Mouse (Mus musculus) C2C12 (cell line): Measurements from ENCODE around the gene G6pc. TPM values are rescaled to one million over a fixed set of nuclear protein-coding genes. Genes with fewer than 3 reads are reported as not detected.
"Not testable (repeated sequence)": the region's sequence is repeated elsewhere in the genome, so short reads cannot be mapped to it uniquely, and the experiment has no call there.

ENCODE experiments used
- H3K27me3 ChIP-seq: one replicate; pipeline ENCODE4 v1.6.1; 2011; ENCODE audit not compliant: control insufficient read depth, insufficient read depth, insufficient read length
- H3K36me3 ChIP-seq: one replicate; pipeline ENCODE4 v1.6.1; 2011; ENCODE audit not compliant: control insufficient read depth, insufficient read depth
- H3K4me3 ChIP-seq: one replicate; pipeline ENCODE4 v1.5.1; 2011; ENCODE audit warnings: mild to moderate bottlenecking, control low read depth; ENCODE audit not compliant: poor library complexity, insufficient read depth, severe bottlenecking
- H3K79me2 ChIP-seq: one replicate; pipeline ENCODE4 v1.6.1; 2011; ENCODE audit not compliant: control insufficient read depth, insufficient read depth
- H3K79me3 ChIP-seq: one replicate; pipeline ENCODE4 v1.6.1; 2011; ENCODE audit warnings: low read depth, control low read depth
- H3ac ChIP-seq: one replicate; pipeline ENCODE3; 2011; ENCODE audit warnings: low read depth; ENCODE audit not compliant: control insufficient read depth, insufficient read length
- CEBPB ChIP-seq: IDR thresholded peaks from one replicate; pipeline ENCODE4 v1.6.1; 2011; ENCODE audit warnings: low read depth, mild to moderate bottlenecking, control low read depth, moderate library complexity
- CTCF ChIP-seq: IDR thresholded peaks from one replicate; pipeline ENCODE4 v1.5.1; 2011; ENCODE audit not compliant: control insufficient read depth, insufficient read depth, insufficient read length
- FOSL1 ChIP-seq: IDR thresholded peaks from one replicate; pipeline ENCODE4 v1.8.0; 2011; ENCODE audit warnings: mild to moderate bottlenecking, low read length; ENCODE audit not compliant: poor library complexity, insufficient read depth, severe bottlenecking
- MAX ChIP-seq: IDR thresholded peaks from one replicate; pipeline ENCODE4 v1.6.1; 2011; ENCODE audit warnings: mild to moderate bottlenecking, control low read depth
- MYOD1 ChIP-seq: IDR thresholded peaks from one replicate; pipeline ENCODE4 v1.6.1; 2011; ENCODE audit warnings: low read depth; ENCODE audit not compliant: control insufficient read depth, insufficient read length
- MYOG ChIP-seq: IDR thresholded peaks from one replicate; pipeline ENCODE4 v1.6.1; 2011; ENCODE audit not compliant: control insufficient read depth, insufficient read length; ENCODE audit errors: extremely low read depth
- USF1 ChIP-seq: IDR thresholded peaks from one replicate; pipeline ENCODE4 v1.6.1; 2011; ENCODE audit warnings: low read depth, mild to moderate bottlenecking, control low read depth, moderate library complexity
- polyA plus RNA-seq: library from polyadenylated mRNA; unstranded; fragments of >200 nt; fragmentation: generic; extraction: Trizol; gene quantifications from one replicate; pipeline ENCODE4 v1.2.1, GENCODE M21; 2012; ENCODE audit warnings: missing spikeins

The G6pc gene
- polyA plus RNA-seq, 1 experiment: not detected

DNA sequence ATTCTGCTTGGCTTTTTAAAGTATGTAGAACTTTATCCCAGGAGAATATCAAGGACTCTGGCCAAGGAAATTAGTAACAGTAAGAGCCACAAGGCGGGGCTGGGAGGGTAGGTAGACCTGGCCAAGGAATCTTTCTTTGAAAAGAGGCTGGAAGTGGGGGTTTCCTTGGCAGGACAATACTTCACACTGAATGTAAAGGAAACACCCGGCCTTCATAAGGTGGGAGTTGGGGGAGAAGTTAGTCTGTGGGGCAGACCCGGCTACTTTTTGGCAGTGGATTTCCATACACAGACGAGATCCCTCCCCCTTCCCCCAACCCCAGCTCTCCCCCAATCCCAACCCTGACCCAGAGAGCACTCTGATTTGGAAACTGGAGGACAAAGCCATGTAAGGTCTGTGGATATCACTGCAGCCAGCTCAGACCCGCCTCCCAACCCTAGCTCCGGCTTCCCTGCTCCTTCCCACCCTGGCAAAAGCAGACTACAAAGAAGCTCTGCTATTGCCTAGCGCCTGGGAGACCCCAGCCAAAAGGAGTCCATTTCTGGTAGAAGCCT is 36.9 kb upstream of the G6pc start, which contains the start of gene Aoc3:
TSS of gene Aoc3 (plus strand) at position 235 of the 554 bp plus-strand sequence.
- Histone ChIP-seq H3ac (no peak within 1 kb of the TSS), H3K79me3 (no peaks in the 10 kb centered on the region), H3K79me2 (no peaks in the 10 kb centered on the region), H3K4me3 (no peak within 1 kb of the TSS), H3K27me3 (no peaks in the 10 kb centered on the region), H3K36me3 (no peaks in the 10 kb centered on the region)
- TF ChIP-seq MYOG (no peak), USF1 (no peak), CEBPB (no peak), MYOD1 (no peak), FOSL1 (no peak), MAX (no peak), CTCF (no peak)

- not testable (repeated sequence) for H3K79me2 ChIP-seq, H3K4me3 ChIP-seq, H3ac ChIP-seq, H3K27me3 ChIP-seq, H3K79me3 ChIP-seq, H3K36me3 ChIP-seq
These were observed 36.4 kb upstream of the G6pc start for GRCm38 (mm10) chr11:101330961-101331360.

DNA sequence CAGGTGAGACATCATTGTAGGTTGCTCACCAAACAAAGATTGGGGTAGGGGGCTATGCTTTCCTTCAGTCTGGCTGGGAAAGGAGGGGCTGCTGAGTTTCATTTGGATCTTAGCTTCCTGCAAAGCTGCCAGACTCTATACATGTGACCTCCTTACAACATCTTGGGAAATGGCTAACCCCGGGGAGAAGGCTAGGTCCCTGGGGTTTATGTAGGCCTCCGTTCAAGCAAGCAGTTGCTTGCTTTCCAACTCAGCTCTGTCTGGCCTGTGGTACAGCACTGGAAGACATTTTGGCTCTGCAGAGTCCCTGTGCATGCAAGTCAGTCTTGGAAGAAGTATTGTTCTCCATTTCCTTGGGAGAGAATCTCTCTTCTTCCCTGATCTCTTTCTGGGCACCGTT is 34.8 kb upstream of the G6pc start:
- Histone ChIP-seq H3K79me2 (no peaks in the 10 kb centered on the region), H3K4me3 (no peak overlapping the region), H3K79me3 (no peaks in the 10 kb centered on the region), H3K27me3 (no peaks in the 10 kb centered on the region), H3K36me3 (no peaks in the 10 kb centered on the region), H3ac (no peak overlapping the region)
- TF ChIP-seq MYOG: no peak
- TF ChIP-seq CTCF: no peak
- TF ChIP-seq MAX: no peak
- no peak for TF ChIP-seq USF1
- TF ChIP-seq FOSL1: no peak
- no peak for TF ChIP-seq MYOD1
- no peak for TF ChIP-seq CEBPB

- no peaks in the 10 kb centered on the region for H3K79me3 ChIP-seq
- TF ChIP-seq CEBPB (no peak), USF1 (no peak), MYOD1 (no peak), MYOG (no peak), FOSL1 (no peak), CTCF (no peak), MAX (no peak)
These were observed 33.3 kb upstream of the G6pc start for GRCm38 (mm10) chr11:101334023-101334422.

DNA sequence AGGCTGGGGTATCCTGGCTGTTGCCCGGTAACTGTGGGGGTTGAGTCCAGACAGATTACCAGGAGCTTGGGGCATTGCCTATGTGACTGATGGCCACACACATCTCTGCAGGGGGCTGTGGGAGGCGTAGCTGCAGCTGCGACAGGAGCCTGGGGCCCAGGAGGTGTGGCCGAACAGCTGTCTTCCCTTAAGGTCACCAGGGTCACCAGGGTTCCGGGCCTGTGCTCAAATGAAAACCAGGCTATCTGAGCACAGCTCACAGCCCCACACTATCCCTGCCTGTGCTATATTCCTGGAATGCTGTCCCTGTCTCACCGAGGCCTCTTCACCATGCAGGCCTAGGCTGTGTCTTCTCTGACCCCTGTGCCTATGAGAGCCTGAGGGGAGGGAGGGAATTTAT is 32.8 kb upstream of the G6pc start:
- H3K4me3 ChIP-seq: no peak overlapping the region
- no peak for TF ChIP-seq MYOD1
- no peak for TF ChIP-seq USF1
- TF ChIP-seq CTCF: no peak
- no peak for TF ChIP-seq MAX
- no peak for TF ChIP-seq FOSL1
- no peak for TF ChIP-seq MYOG
- TF ChIP-seq CEBPB: no peak
- H3ac ChIP-seq: no peak overlapping the region

More at GRCm38 (mm10) chr11:101334023-101334422, 33.3 kb upstream of the G6pc start:
- H3K27me3 ChIP-seq: no peaks in the 10 kb centered on the region
- no peaks in the 10 kb centered on the region for H3K79me2 ChIP-seq
- no peak overlapping the region for H3ac ChIP-seq
- no peak overlapping the region for H3K4me3 ChIP-seq
- no peaks in the 10 kb centered on the region for H3K36me3 ChIP-seq

DNA sequence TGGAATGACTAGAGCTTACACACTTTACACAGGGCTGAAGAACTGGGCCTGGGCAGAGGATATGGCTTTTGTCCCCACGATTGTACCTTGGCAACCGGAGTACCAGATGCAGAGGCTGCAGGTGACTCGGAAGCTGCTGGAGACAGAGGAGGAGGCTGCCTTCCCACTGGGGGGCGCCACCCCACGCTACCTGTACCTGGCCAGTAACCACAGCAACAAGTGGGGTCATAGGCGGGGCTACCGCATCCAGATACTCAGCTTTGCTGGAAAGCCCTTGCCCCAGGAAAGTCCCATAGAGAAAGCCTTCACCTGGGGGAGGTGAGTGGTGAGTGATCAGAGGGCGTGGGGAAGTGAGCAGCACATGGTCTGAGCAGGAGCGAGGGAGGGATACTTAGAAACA is 31.7 kb upstream of the G6pc start:
- Histone ChIP-seq H3K79me3 (no peaks in the 10 kb centered on the region), H3K36me3 (no peaks in the 10 kb centered on the region), H3ac (no peak overlapping the region), H3K79me2 (no peaks in the 10 kb centered on the region), H3K4me3 (no peak overlapping the region), H3K27me3 (no peaks in the 10 kb centered on the region)
- TF ChIP-seq MYOG (no peak), FOSL1 (no peak), USF1 (no peak), MAX (no peak), MYOD1 (no peak), CTCF (no peak), CEBPB (no peak)

More for the DNA sequence above, 32.8 kb upstream of the G6pc start:
- Histone ChIP-seq H3K79me3 (no peaks in the 10 kb centered on the region), H3K36me3 (no peaks in the 10 kb centered on the region), H3K27me3 (no peaks in the 10 kb centered on the region), H3K79me2 (no peaks in the 10 kb centered on the region)
